Mouse (Mus musculus): ENCODE data around the gene Bcan. TPM values are rescaled to one million over a fixed set of nuclear protein-coding genes. Genes with fewer than 3 reads are reported as not detected.
A peak's percentile ranks its signal among the peaks of the same experiment; 100 is the strongest.

The Bcan gene
- total RNA-seq (2014; fragmentation: Nextera tagmentation) (not detected in 2 replicates), total RNA-seq (2017) (0.06 TPM in 1 of 2 replicates, not detected in the other), polyA plus RNA-seq (2012) (not detected in 2 replicates)

- no peak for ATAC-seq (ENCODE audit: extremely low read depth, insufficient number of reproducible peaks, low FRiP score, poor library complexity, severe bottlenecking)
- Histone ChIP-seq H3K4me3 (ENCODE audit: low read depth, low read length) (no peak within 1 kb of the TSS), H3K9me3 (replicated peaks) (no peaks in the 10 kb centered on the region)
Observed at GRCm38 (mm10) chr3:88000181-88000580, at the start of gene Bcan. TSS of gene Bcan (minus strand) at chr3:88000230.

GRCm38 (mm10) chr3:88049532-88049931, 49.5 kb upstream of the Bcan start:
- DNase-seq (ENCODE audit: low spot score) (no peak), ATAC-seq (ENCODE audit: extremely low read depth, insufficient number of reproducible peaks, low FRiP score, poor library complexity, severe bottlenecking) (no peak)
- H3K4me3 ChIP-seq (ENCODE audit: low read depth, low read length) = no peak overlapping the region
- H3K27me3 ChIP-seq (ENCODE audit: insufficient read depth, low read length) = no peaks in the 10 kb centered on the region
- H3K9me3 ChIP-seq (replicated peaks) = no peaks in the 10 kb centered on the region
- TF ChIP-seq GATA1 (IDR thresholded peaks at IDR 0.05; ENCODE audit: borderline replicate concordance, low read length) (no peak), GATA2 (IDR thresholded peaks at IDR 0.05; ENCODE audit: borderline replicate concordance, low read depth, low read length) (no peak), POLR2AphosphoS5 (IDR thresholded peaks at IDR 0.05; ENCODE audit: insufficient replicate concordance, low read depth, low read length) (no peak), CTCF (IDR thresholded peaks at IDR 0.05; ENCODE audit: low read depth, low read length) (no peak), TAL1 (conservative IDR thresholded peaks at IDR 0.05; ENCODE audit: low read depth, low read length) (no peak)
- H3K36me3 ChIP-seq (replicated peaks) = peaks cover 90% of the 10 kb centered on the region
- peaks cover 12% of the 10 kb centered on the region for H3K4me1 ChIP-seq (ENCODE audit: insufficient read depth, low read depth, low read length)

More at GRCm38 (mm10) chr3:88000181-88000580, at the start of gene Bcan:
- peaks cover 47% of the 10 kb centered on the region; the same call in 1 of the 2 replicates for H3K27me3 ChIP-seq (ENCODE audit: insufficient read depth, low read length)
- DNase-seq (ENCODE audit: low spot score) = no peak
- H3K4me1 ChIP-seq (ENCODE audit: insufficient read depth, low read depth, low read length) = no peaks in the 10 kb centered on the region
- H3K36me3 ChIP-seq (replicated peaks) = no peaks in the 10 kb centered on the region
- TF ChIP-seq GATA1 (IDR thresholded peaks at IDR 0.05; ENCODE audit: borderline replicate concordance, low read length) = no peak
- TF ChIP-seq TAL1 (conservative IDR thresholded peaks at IDR 0.05; ENCODE audit: low read depth, low read length) = no peak
- no peak for TF ChIP-seq CTCF (IDR thresholded peaks at IDR 0.05; ENCODE audit: low read depth, low read length)

DNA sequence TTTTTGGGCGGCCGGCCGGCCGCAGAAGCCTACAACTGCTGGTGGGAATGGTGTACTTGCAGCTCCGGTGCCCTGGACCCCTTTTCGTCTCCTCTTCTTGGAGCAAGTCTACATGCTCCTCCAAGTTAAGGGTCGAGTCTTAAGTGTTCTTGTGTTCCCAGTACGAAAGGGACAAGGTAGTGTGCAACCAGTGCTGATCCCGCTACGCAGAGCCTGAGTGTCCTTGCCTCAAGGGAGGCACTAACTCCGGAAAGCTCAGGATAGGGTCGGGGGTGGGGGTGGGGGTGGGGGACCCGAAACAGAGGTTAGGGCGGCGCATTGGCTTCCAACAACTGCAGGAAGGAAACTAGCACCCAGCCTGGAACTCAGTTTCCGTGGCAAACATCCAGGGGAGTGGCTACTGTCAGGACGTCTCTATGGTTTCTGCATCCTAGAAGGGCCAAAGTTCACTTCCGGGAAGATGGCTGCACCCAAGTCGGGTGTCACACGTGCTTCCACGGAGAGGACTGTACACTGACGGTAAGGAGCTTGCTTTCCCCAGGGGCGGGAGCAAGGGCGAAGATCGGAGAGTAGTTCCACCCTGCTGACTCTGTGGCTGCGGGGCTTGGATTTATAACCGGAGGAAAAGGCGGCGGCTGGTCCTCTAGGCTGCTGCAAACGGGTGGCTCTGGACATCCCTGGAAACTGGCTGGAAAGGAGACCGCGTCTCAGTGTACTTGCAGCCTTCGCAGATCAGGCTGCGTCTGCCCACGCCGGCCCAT, 42.8 kb upstream of the Bcan start, which contains the start of gene Gpatch4:
Gpatch4 (plus strand) TSS at position 448 of the 761 bp plus-strand sequence.
- TF ChIP-seq GATA1 (IDR thresholded peaks at IDR 0.05; ENCODE audit: borderline replicate concordance, low read length) (no peak), POLR2AphosphoS5 (IDR thresholded peaks at IDR 0.05; ENCODE audit: insufficient replicate concordance, low read depth, low read length) (no peak)
- peaks cover 24% of the 10 kb centered on the region for H3K36me3 ChIP-seq (replicated peaks)
- H3K27me3 ChIP-seq (ENCODE audit: insufficient read depth, low read length) = peaks cover 18% of the 10 kb centered on the region; the same call in 1 of the 2 replicates
- H3K9me3 ChIP-seq (replicated peaks) = no peaks in the 10 kb centered on the region
- peak within 1 kb of the TSS; percentile 87 for H3K4me3 ChIP-seq (ENCODE audit: low read depth, low read length)
- H3K4me1 ChIP-seq (ENCODE audit: insufficient read depth, low read depth, low read length) = peaks cover 12% of the 10 kb centered on the region
- ATAC-seq (ENCODE audit: extremely low read depth, insufficient number of reproducible peaks, low FRiP score, poor library complexity, severe bottlenecking) (peak; percentile 89), DNase-seq (ENCODE audit: low spot score) (peak; percentile 54)

- DNase-seq (ENCODE audit: low spot score) = no peak
- H3K36me3 ChIP-seq (replicated peaks) = no peaks in the 10 kb centered on the region
- 0 out of 2 replicates have a peak, but pooled peaks cover 4% of the 10 kb centered on the region for H3K4me1 ChIP-seq (ENCODE audit: insufficient read depth, low read depth, low read length)
- no peak for TF ChIP-seq TAL1 (conservative IDR thresholded peaks at IDR 0.05; ENCODE audit: low read depth, low read length)
- TF ChIP-seq CTCF (IDR thresholded peaks at IDR 0.05; ENCODE audit: low read depth, low read length) = no peak
- TF ChIP-seq GATA2 (IDR thresholded peaks at IDR 0.05; ENCODE audit: borderline replicate concordance, low read depth, low read length) = no peak
- no peak for TF ChIP-seq GATA1 (IDR thresholded peaks at IDR 0.05; ENCODE audit: borderline replicate concordance, low read length)
- TF ChIP-seq POLR2AphosphoS5 (IDR thresholded peaks at IDR 0.05; ENCODE audit: insufficient replicate concordance, low read depth, low read length) = no peak
- H3K4me3 ChIP-seq (ENCODE audit: low read depth, low read length) = no peak overlapping the region
- H3K9me3 ChIP-seq (replicated peaks) = no peaks in the 10 kb centered on the region
- ATAC-seq (ENCODE audit: extremely low read depth, insufficient number of reproducible peaks, low FRiP score, poor library complexity, severe bottlenecking) = no peak
- peaks cover 27% of the 10 kb centered on the region for H3K27me3 ChIP-seq (ENCODE audit: insufficient read depth, low read length)
Observed at GRCm38 (mm10) chr3:88035561-88036293, 35.7 kb upstream of the Bcan start.

- no peak for TF ChIP-seq GATA2 (IDR thresholded peaks at IDR 0.05; ENCODE audit: borderline replicate concordance, low read depth, low read length)
- TF ChIP-seq POLR2AphosphoS5 (IDR thresholded peaks at IDR 0.05; ENCODE audit: insufficient replicate concordance, low read depth, low read length) = no peak
- no peak for TF ChIP-seq CTCF (IDR thresholded peaks at IDR 0.05; ENCODE audit: low read depth, low read length)
- no peak for TF ChIP-seq GATA1 (IDR thresholded peaks at IDR 0.05; ENCODE audit: borderline replicate concordance, low read length)
- TF ChIP-seq TAL1 (conservative IDR thresholded peaks at IDR 0.05; ENCODE audit: low read depth, low read length) = no peak
- Histone ChIP-seq H3K36me3 (replicated peaks) (no peaks in the 10 kb centered on the region), H3K9me3 (replicated peaks) (no peaks in the 10 kb centered on the region; the same call in 1 of the 2 replicates), H3K27me3 (ENCODE audit: insufficient read depth, low read length) (peaks cover 15% of the 10 kb centered on the region), H3K4me1 (ENCODE audit: insufficient read depth, low read depth, low read length) (0 out of 2 replicates have a peak, but pooled peaks cover 4% of the 10 kb centered on the region), H3K4me3 (ENCODE audit: low read depth, low read length) (no peak overlapping the region)
- DNase-seq (ENCODE audit: low spot score) = no peak
- no peak for ATAC-seq (ENCODE audit: extremely low read depth, insufficient number of reproducible peaks, low FRiP score, poor library complexity, severe bottlenecking)
Observed at GRCm38 (mm10) chr3:88033506-88033905, 33.5 kb upstream of the Bcan start.
